Mouse (Mus musculus): ENCODE measurements at regions not wholly inside any gene's neighbourhood (a gene's known extent, or its start where the extent isn't known, plus 50 kb on each side); places are given as distances from the start of the nearest gene placed in this dataset.
"Not testable (repeated sequence)": the region's sequence is repeated elsewhere in the genome, so short reads cannot be mapped to it uniquely, and the experiment has no call there.

GRCm38 (mm10) chr8:20436956-20437355 is 73.9 kb upstream of the Gm15319 start:
- peak; percentile 15 for DNase-seq (ENCODE audit: low read depth, low spot score)

GRCm38 (mm10) chr8:20433236-20433635 is 70.2 kb upstream of the Gm15319 start:
- DNase-seq (ENCODE audit: low read depth, low spot score): not testable (repeated sequence)

- DNase-seq (ENCODE audit: low read depth, low spot score): not testable (repeated sequence)
Measured at GRCm38 (mm10) chr8:20429469-20429868, 66.5 kb upstream of the Gm15319 start.

GRCm38 (mm10) chr8:20424903-20425222 is 61.9 kb upstream of the Gm15319 start:
- DNase-seq (ENCODE audit: low read depth, low spot score): peak; percentile 44

GRCm38 (mm10) chr8:20424104-20424902 is 61.3 kb upstream of the Gm15319 start:
- DNase-seq (ENCODE audit: low read depth, low spot score): peak; percentile 100

GRCm38 (mm10) chr8:20420807-20421206 is 57.8 kb upstream of the Gm15319 start:
- not testable (repeated sequence) for DNase-seq (ENCODE audit: low read depth, low spot score)
